Mouse (Mus musculus) forebrain, embryonic 11.5 days (tissue): Measurements from ENCODE around the gene Olfr1444. TPM values are rescaled to one million over a fixed set of nuclear protein-coding genes. Genes with fewer than 3 reads are reported as not detected.

Source experiments
- ATAC-seq: fragments of 200-750 bp; cut with Nextera tagmentation; replicated peaks from 2 replicates; pipeline ENCODE4 v1.8.0; 2017; ENCODE audit warnings: moderate TSS enrichment; ENCODE audit not compliant: low FRiP score
- DNase-seq: peaks from one replicate; pipeline ENCODE4 v3.0.0-alpha.2; 2017; ENCODE audit warnings: low spot score
- H3K27ac ChIP-seq: fragments of 300-500 bp; sonication (generic); 2 replicates; pipeline ENCODE4 v1.5.1; 2014; ENCODE audit warnings: low read depth, low read length
- H3K27me3 ChIP-seq: fragments of 300-500 bp; sonication (generic); 2 replicates; pipeline ENCODE4 v1.6.1; 2014; ENCODE audit warnings: mild to moderate bottlenecking, low read length, mixed read lengths; ENCODE audit not compliant: control insufficient read depth, insufficient read depth
- H3K36me3 ChIP-seq: fragments of 300-500 bp; sonication (generic); 2 replicates; pipeline ENCODE4 v1.6.1; 2014; ENCODE audit warnings: mild to moderate bottlenecking, low read length, moderate library complexity, mixed read lengths; ENCODE audit not compliant: control insufficient read depth, insufficient read depth
- H3K4me1 ChIP-seq: fragments of 300-500 bp; sonication (generic); replicated peaks from 2 replicates; pipeline ENCODE4 v1.6.1; 2014; ENCODE audit warnings: low read length, mixed read lengths; ENCODE audit not compliant: control insufficient read depth, insufficient read depth
- H3K4me2 ChIP-seq: fragments of 300-500 bp; sonication (generic); 2 replicates; pipeline ENCODE4 v1.6.1; 2014; ENCODE audit warnings: low read depth, mild to moderate bottlenecking, low read length, moderate library complexity, mixed read lengths; ENCODE audit not compliant: severe bottlenecking
- H3K4me3 ChIP-seq: fragments of 300-500 bp; sonication (generic); 2 replicates; pipeline ENCODE4 v1.5.1; 2014; ENCODE audit warnings: low read depth, low read length
- H3K9ac ChIP-seq: fragments of 300-500 bp; sonication (generic); 2 replicates; pipeline ENCODE4 v1.6.1; 2014; ENCODE audit warnings: low read length
- H3K9me3 ChIP-seq: fragments of 300-500 bp; sonication (generic); 2 replicates; pipeline ENCODE4 v1.6.1; 2016; ENCODE audit warnings: low read length, mixed read lengths; ENCODE audit not compliant: control insufficient read depth
- WGBS: fragments of 180-500 bp; shearing (Covaris S2); extraction: QIAGEN DNeasy Blood & Tissue Kit; methylation state at CpG from one replicate; pipeline ENCODE4 v1.1.7; 2014; 5-methylcytosine and 5-hydroxymethylcytosine counted together
- polyA plus RNA-seq: library from polyadenylated mRNA; unstranded; fragments of >200 nt; fragmentation: Nextera tagmentation; extraction: Ambion mirVana; gene quantifications from 2 replicates; pipeline ENCODE4 v1.2.1, GENCODE M21; 2014

Gene Olfr1444
- polyA plus RNA-seq: not detected in 2 replicates

DNA sequence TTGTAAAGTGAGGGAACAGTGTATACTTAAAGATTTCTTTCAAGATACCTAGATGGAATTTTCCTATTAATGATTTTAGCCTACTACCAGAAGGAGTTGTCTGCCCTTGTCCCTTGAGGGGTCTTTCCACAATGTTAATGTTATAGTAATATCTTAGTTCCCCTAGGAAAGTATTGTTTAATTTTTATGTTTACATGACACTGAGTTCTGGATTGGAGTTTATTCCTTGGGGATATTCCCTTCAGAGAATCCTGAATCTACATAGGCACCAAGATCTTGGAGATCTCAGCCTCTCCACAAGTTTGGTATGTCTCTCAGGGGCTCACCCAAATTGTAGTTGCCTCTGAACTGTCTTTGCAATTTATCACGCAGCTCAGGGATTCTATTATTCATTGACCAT lies at the start of gene Olfr1444:
TSS of gene Olfr1444 (plus strand) at position 301 of the 400 bp plus-strand sequence.
- WGBS: 54% methylated on average over 1 of the region's 1 CpGs
- ATAC-seq (no peak), DNase-seq (no peak)
- no peaks in the 10 kb centered on the region for H3K4me1 ChIP-seq
- H3K27me3 ChIP-seq: no peaks in the 10 kb centered on the region
- H3K36me3 ChIP-seq: no peaks in the 10 kb centered on the region
- H3K27ac ChIP-seq: no peak within 1 kb of the TSS
- no peak within 1 kb of the TSS for H3K4me2 ChIP-seq
- H3K9me3 ChIP-seq: no peaks in the 10 kb centered on the region
- no peak within 1 kb of the TSS for H3K9ac ChIP-seq
- H3K4me3 ChIP-seq: no peak within 1 kb of the TSS

DNA sequence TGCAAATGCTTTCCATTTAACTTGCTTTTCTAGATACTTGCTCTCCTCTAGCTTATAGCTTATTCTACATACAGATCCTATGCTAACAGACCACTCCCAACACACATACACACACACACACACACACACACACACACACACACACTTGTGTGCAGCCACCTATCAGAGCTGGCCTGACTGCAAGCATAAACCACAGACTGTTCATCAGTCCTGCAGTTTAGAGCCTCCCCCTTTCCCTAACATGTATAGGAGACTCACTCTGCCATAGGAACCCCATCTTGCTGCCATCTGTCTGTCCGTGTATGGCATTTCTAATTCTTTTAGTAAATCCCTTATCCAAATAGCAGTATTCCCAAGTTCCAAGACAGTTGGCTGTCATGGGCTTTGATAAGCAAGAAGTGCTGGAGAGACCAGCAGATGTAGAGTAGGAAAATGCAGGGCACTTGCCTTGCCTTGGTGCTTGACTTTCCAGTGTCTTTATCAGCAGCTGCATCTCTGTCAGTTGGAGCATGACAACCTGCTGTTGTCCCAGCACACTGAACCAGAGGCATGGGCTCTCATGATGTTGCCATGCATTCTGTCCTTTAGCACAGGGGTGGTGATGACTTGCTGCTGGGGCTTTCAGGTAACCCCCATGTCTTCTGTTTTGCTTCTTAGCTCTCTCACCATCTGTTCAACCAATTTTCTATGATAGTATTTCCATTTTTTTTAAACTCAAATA lies 44.3 kb upstream of the Olfr1444 start:
- DNase-seq (no peak), ATAC-seq (no peak)
- H3K4me3 ChIP-seq: no peak overlapping the region
- H3K36me3 ChIP-seq: no peaks in the 10 kb centered on the region
- no peak overlapping the region for H3K9ac ChIP-seq
- no peak overlapping the region for H3K27ac ChIP-seq
- no peaks in the 10 kb centered on the region for H3K27me3 ChIP-seq
- WGBS: 79% methylated on average over 1 of the region's 1 CpGs
- no peaks in the 10 kb centered on the region for H3K4me1 ChIP-seq
- no peaks in the 10 kb centered on the region for H3K9me3 ChIP-seq
- no peak overlapping the region for H3K4me2 ChIP-seq

DNA sequence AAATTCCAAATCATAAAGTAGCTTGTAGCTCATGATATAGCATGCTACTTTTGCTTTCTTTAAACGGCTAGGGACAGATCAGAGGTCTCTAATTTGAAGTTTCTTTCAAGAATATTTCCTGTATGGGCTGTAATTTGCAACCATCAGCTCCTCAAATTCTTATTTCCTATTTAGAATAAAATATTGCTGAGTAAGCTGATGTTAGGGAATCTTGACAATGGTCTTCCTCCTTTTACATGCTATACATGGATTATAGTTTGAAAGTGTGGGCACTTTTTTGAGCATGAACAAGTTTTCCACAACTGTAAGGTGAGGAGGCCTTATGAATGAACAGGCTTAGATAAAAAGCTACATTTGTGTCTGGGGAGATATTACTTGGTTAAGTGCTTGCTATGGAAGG lies 43.2 kb upstream of the Olfr1444 start:
- DNase-seq: no peak
- Histone ChIP-seq H3K9me3 (no peaks in the 10 kb centered on the region), H3K27me3 (no peaks in the 10 kb centered on the region), H3K9ac (no peak overlapping the region), H3K4me2 (no peak overlapping the region), H3K36me3 (no peaks in the 10 kb centered on the region), H3K4me3 (no peak overlapping the region), H3K4me1 (no peaks in the 10 kb centered on the region), H3K27ac (no peak overlapping the region)
- ATAC-seq: no peak
- WGBS: 83% methylated on average over 1 of the region's 1 CpGs

DNA sequence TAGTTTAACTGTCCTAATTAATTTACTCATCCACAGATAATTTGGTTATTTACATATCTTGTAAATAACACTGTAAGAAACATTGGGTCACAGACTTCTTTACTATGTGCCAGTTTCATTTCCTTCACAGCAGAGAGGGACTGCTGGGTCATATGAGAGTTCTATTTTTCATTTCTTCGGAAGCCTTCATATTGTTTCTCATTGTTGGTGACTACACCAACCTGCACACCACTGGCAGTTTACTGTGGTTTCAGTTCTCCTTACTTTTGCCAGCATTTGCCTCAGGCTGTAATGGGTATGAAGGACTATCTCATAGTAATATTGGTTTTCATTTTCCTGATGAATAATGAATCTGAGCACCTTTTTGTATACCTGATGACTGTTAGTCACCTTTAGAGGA lies 38.6 kb upstream of the Olfr1444 start:
- no peak for ATAC-seq
- H3K9me3 ChIP-seq: no peaks in the 10 kb centered on the region
- H3K27ac ChIP-seq: no peak overlapping the region
- H3K4me2 ChIP-seq: no peak overlapping the region
- H3K27me3 ChIP-seq: no peaks in the 10 kb centered on the region
- DNase-seq: no peak
- H3K4me1 ChIP-seq: no peaks in the 10 kb centered on the region
- 93% methylated on average over 1 of the region's 1 CpGs for WGBS
- H3K4me3 ChIP-seq: no peak overlapping the region
- H3K36me3 ChIP-seq: no peaks in the 10 kb centered on the region
- no peak overlapping the region for H3K9ac ChIP-seq

DNA sequence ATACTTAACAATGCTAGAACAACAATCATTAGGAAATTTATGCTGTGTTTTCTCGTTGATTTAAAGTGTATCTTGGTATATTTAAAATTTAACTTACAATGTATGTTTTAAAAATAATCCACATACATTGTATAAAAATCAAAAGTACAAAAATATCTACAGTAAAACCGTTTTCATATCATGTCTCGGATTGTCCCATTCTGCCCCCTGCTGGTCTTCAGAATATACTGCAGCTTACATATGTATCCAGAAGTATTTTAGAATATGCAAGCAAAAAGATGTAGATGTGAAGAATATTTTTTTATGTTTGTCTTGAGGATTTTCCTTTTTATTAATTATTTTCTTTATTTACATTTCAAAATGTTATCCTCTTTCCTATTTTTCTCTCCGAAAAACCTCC lies 36.7 kb upstream of the Olfr1444 start:
- no peaks in the 10 kb centered on the region for H3K27me3 ChIP-seq
- no peaks in the 10 kb centered on the region for H3K9me3 ChIP-seq
- no peak for ATAC-seq
- H3K36me3 ChIP-seq: no peaks in the 10 kb centered on the region
- no peak overlapping the region for H3K4me2 ChIP-seq
- no peak overlapping the region for H3K4me3 ChIP-seq
- H3K27ac ChIP-seq: no peak overlapping the region
- WGBS: 40% methylated on average over 4 of the region's 4 CpGs
- DNase-seq: no peak
- no peak overlapping the region for H3K9ac ChIP-seq
- no peaks in the 10 kb centered on the region for H3K4me1 ChIP-seq

DNA sequence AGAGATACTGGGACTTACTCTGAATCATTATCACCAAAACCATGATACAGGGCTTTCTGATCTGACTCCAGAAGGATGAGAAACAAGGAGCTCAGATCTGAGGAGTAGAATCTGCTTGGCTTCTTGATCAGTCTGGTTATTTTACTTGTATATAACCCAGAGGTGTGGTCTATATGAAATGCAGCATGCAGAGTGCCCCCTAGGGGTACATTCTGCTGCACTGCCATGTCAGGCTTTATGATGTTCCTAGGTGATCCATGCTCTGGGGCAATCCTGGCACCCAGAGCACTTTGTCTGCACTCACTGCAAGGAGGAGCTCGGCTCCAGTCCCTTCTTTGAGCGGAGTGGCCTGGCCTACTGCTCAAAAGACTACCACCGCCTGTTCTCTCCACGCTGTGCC lies 32.5 kb upstream of the Olfr1444 start:
- 69% methylated on average over 4 of the region's 4 CpGs for WGBS

DNA sequence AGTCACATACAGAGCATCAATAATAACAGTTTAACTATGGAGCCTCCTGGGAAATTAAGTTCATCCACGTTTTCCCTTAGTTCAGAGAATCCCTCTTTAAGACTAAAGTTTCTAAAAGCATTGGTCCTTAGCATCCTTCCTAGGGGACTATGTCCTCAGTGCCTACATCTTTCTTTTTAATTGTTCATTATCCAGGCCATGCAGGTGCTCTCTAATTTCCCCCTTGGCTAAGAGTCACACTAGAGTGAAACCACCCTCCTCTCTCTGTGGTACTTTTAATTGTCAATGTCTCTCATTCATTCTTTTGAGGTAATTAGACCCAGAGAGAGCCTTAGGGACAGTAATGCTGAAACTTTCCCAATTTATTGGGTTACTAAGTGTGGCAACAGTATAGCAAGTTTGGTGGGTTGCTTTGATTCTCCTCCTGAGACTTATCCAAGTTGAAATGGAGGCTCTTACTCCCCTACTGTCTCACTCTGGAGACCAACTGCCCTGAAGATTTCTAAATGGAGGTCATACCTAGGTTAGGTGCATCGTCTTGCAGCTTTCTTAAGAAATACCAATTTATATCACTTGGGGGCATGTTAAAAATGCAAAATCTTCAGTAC lies 26.2 kb upstream of the Olfr1444 start:
- no peak for ATAC-seq
- no peak overlapping the region for H3K4me3 ChIP-seq
- H3K36me3 ChIP-seq: no peaks in the 10 kb centered on the region
- no peak overlapping the region for H3K9ac ChIP-seq
- H3K4me1 ChIP-seq: no peaks in the 10 kb centered on the region
- no peaks in the 10 kb centered on the region for H3K9me3 ChIP-seq
- H3K4me2 ChIP-seq: no peak overlapping the region
- no peak for DNase-seq
- H3K27me3 ChIP-seq: no peaks in the 10 kb centered on the region
- 70% methylated on average over 2 of the region's 2 CpGs for WGBS
- no peak overlapping the region for H3K27ac ChIP-seq

More for the DNA sequence above, 32.5 kb upstream of the Olfr1444 start:
- Histone ChIP-seq H3K27ac (no peak overlapping the region), H3K27me3 (no peaks in the 10 kb centered on the region), H3K4me1 (no peaks in the 10 kb centered on the region), H3K4me3 (no peak overlapping the region), H3K4me2 (no peak overlapping the region), H3K36me3 (no peaks in the 10 kb centered on the region), H3K9ac (no peak overlapping the region), H3K9me3 (no peaks in the 10 kb centered on the region)
- no peak for ATAC-seq
- DNase-seq: no peak

DNA sequence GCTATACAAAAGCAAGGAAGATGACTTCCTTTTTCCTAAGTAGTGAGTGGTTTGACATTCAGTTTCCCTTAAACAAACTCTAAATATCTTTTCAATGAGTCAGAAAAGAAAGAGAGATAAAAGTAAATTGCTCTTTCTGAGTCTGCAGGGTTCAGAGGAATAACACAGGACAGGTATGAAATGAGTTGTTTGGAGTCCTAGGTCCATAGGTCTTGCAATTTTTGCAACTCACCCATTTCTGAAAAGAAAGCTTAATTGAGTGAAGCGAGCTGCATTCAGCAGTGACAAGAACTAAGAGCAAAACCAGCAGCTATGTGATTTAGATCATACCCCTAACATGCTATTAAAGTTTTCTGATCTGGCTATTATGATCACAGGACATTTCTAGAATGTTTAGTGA lies 25.5 kb upstream of the Olfr1444 start:
- WGBS: 77% methylated on average over 1 of the region's 1 CpGs
- Histone ChIP-seq H3K27ac (no peak overlapping the region), H3K4me3 (no peak overlapping the region)

DNA sequence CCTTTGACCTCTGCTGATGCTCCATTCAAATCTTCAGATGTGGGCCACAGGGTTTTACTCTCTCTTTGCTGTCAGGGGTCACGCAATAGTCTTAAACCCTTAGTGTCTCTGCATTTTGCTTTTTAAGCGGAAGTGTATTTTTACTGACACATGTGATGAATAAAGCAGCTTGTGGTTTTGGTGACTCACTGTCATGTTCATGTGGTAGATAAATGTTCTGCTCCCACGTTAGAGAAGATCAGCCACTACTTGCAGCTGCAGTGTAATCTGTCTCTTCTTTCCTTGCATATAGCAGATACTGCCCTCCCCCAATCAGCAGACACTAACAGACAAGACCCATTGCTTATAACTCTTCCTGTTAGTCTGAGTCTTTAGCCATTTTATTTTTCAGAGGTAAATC lies 23.5 kb upstream of the Olfr1444 start:
- no peak overlapping the region for H3K27ac ChIP-seq
- WGBS: 91% methylated on average over 3 of the region's 3 CpGs
- DNase-seq: no peak
- no peaks in the 10 kb centered on the region for H3K4me1 ChIP-seq
- H3K36me3 ChIP-seq: no peaks in the 10 kb centered on the region
- ATAC-seq: no peak
- no peaks in the 10 kb centered on the region for H3K9me3 ChIP-seq
- H3K4me2 ChIP-seq: no peak overlapping the region
- H3K9ac ChIP-seq: no peak overlapping the region
- no peaks in the 10 kb centered on the region for H3K27me3 ChIP-seq
- H3K4me3 ChIP-seq: no peak overlapping the region

More for the DNA sequence above, 25.5 kb upstream of the Olfr1444 start:
- H3K9ac ChIP-seq: no peak overlapping the region
- H3K9me3 ChIP-seq: no peaks in the 10 kb centered on the region
- H3K27me3 ChIP-seq: no peaks in the 10 kb centered on the region
- no peak overlapping the region for H3K4me2 ChIP-seq
- ATAC-seq (no peak), DNase-seq (no peak)
- no peaks in the 10 kb centered on the region for H3K4me1 ChIP-seq
- H3K36me3 ChIP-seq: no peaks in the 10 kb centered on the region
